Mouse (Mus musculus): ENCODE data around the gene Sec14l3.

Sec14l3 gene

DNA sequence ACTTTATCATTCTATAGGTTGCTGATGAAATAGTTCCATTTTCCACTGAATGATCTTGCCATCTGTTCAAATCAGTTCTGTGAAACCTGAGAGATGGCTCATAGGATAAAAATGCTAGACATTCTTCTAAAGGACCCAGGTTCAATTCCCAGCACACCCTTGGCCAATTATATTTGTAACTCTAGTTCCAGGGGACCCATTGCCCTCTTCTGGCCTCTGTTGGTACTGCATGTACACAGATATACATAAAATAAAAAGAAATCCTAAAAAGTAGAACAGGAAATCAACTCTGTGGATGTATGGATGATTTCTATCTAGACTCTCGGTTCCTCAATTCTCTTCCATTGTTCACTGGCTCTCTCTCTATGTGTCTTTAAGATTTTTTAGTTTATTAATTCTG is 62.4 kb downstream of the Sec14l3 start:
- in situ Hi-C loops (cut with MboI; ENCODE audit: low sequenced_read_pairs): no loop called here

Measured in CH12F3 (cell line).